Comparison of ENCODE assay signal across 8 mouse cellular contexts in genomic region chr19:10040866-10041387, GRCm38 (mm10). TPM values are rescaled to one million over a fixed set of nuclear protein-coding genes. Genes with fewer than 3 reads are reported as not detected.
DNase-seq lines count a peak whose midpoint lies in the region; ATAC-seq and TF ChIP-seq lines count a peak whose summit lies in the region.

No protein-coding gene starts in this region.

- H3K27ac ChIP-seq in testis, adult 2 months (ENCODE audit: control insufficient read depth, insufficient read depth, low read depth, low read length): no peak overlapping the region
- H3K27ac ChIP-seq in limb, embryonic 11.5 days (replicated peaks; ENCODE audit: low read depth, low read length): no peak overlapping the region
- H3K27ac ChIP-seq in stomach, embryonic 15.5 days: peak overlapping the region; percentile 55

- H3K4me1 ChIP-seq in testis, adult 2 months (ENCODE audit: control insufficient read depth, insufficient read depth, low read length): peaks cover 6% of the 10 kb centered on the region
- H3K4me1 ChIP-seq in limb, embryonic 11.5 days (ENCODE audit: control insufficient read depth, insufficient read depth, low read length): peaks cover 6% of the 10 kb centered on the region
- H3K4me1 ChIP-seq in stomach, embryonic 15.5 days: peaks cover 28% of the 10 kb centered on the region

- no peak for TF ChIP-seq CTCF in testis, adult 2 months (IDR thresholded peaks at IDR 0.05; ENCODE audit: control insufficient read depth, insufficient read depth, insufficient replicate concordance, low read depth, low read length)

- no peak for TF ChIP-seq POLR2A in testis, adult 2 months (IDR thresholded peaks at IDR 0.05; ENCODE audit: control insufficient read depth, low read depth, low read length)

- no peak for ATAC-seq in limb, embryonic 11.5 days (ENCODE audit: insufficient number of reproducible peaks, low FRiP score, low TSS enrichment, low read depth)
- no peak for ATAC-seq in stomach, embryonic 15.5 days (ENCODE audit: insufficient read depth, low FRiP score, low read depth)

- H3K27me3 ChIP-seq in testis, adult 2 months (ENCODE audit: control insufficient read depth, insufficient read depth, low read length): no peaks in the 10 kb centered on the region
- H3K27me3 ChIP-seq in limb, embryonic 11.5 days (ENCODE audit: control insufficient read depth, insufficient read depth, low read length): no peaks in the 10 kb centered on the region
- H3K27me3 ChIP-seq in stomach, embryonic 15.5 days (replicated peaks): no peaks in the 10 kb centered on the region

- 7% methylated on average over 17 of the region's 20 CpGs for WGBS in limb, embryonic 11.5 days
- 8% methylated on average over 20 of the region's 20 CpGs for WGBS in stomach, embryonic 15.5 days

- H3K4me3 ChIP-seq in testis, adult 2 months (ENCODE audit: control insufficient read depth, low read depth, low read length): peak overlapping the region; percentile 81; the same call in 1 of the 2 replicates
- H3K4me3 ChIP-seq in limb, embryonic 11.5 days (ENCODE audit: low read depth, low read length): peak overlapping the region; percentile 60
- peak overlapping the region; percentile 74 for H3K4me3 ChIP-seq in stomach, embryonic 15.5 days (replicated peaks)

- H3K36me3 ChIP-seq in testis, adult 2 months (ENCODE audit: control insufficient read depth, insufficient read depth, low read length): no peaks in the 10 kb centered on the region
- no peaks in the 10 kb centered on the region for H3K36me3 ChIP-seq in limb, embryonic 11.5 days (ENCODE audit: control insufficient read depth, insufficient read depth, low read length)
- H3K36me3 ChIP-seq in stomach, embryonic 15.5 days: no peaks in the 10 kb centered on the region

- H3K9me3 ChIP-seq in limb, embryonic 11.5 days (ENCODE audit: control insufficient read depth, low read length): no peaks in the 10 kb centered on the region
- H3K9me3 ChIP-seq in stomach, embryonic 15.5 days: no peaks in the 10 kb centered on the region

- DNase-seq in embryo, embryonic 10 days (ENCODE audit: low spot score): peak; percentile 19
- DNase-seq in embryo, embryonic 11 days: no peak
- DNase-seq in testis, postnatal 14 days (ENCODE audit: low spot score): no peak
- DNase-seq in limb, embryonic 11.5 days (ENCODE audit: low spot score): no peak
- no peak for DNase-seq in natural killer cell, adult 2 months (ENCODE audit: low spot score in 2 of 2)
- DNase-seq in right cerebral cortex, postnatal 4 days: no peak

- H3K9ac ChIP-seq in limb, embryonic 11.5 days (ENCODE audit: low read length): peak overlapping the region; percentile 68
- 0 out of 2 replicates have a peak overlapping the region, but pooled peaks have one; percentile 53 for H3K9ac ChIP-seq in stomach, embryonic 15.5 days

- H3K4me2 ChIP-seq in limb, embryonic 11.5 days (ENCODE audit: low read depth, severe bottlenecking): peak overlapping the region; percentile 100
- peak overlapping the region; percentile 98 for H3K4me2 ChIP-seq in stomach, embryonic 15.5 days

RNA-seq across cellular contexts. Expression of gene Fads3, which starts 0.4 kb away (rescaled TPM):
- 7.6 and 12.0 TPM in 2 replicates for polyA plus RNA-seq in testis, adult 2 months (2012; rRNA removed)
- 2.3 and 3.3 TPM in 2 replicates for polyA plus RNA-seq in limb, embryonic 11.5 days (2014; fragmentation: Nextera tagmentation; extraction: Ambion mirVana)
- 17.2 and 17.6 TPM in 2 replicates for polyA plus RNA-seq in stomach, embryonic 15.5 days (2015; fragmentation: Nextera tagmentation; extraction: Ambion mirVana)

RNA-seq across cellular contexts. Expression of gene Rab3il1, which starts 39.5 kb away (rescaled TPM):
- 362 and 384 TPM in 2 replicates for polyA plus RNA-seq in testis, adult 2 months (2012; rRNA removed)
- 39.8 and 44.5 TPM in 2 replicates for polyA plus RNA-seq in limb, embryonic 11.5 days (2014; fragmentation: Nextera tagmentation; extraction: Ambion mirVana)
- polyA plus RNA-seq in stomach, embryonic 15.5 days (2015; fragmentation: Nextera tagmentation; extraction: Ambion mirVana): 29.8 and 40.7 TPM in 2 replicates

RNA-seq across cellular contexts. Expression of gene Best1, which starts 39.5 kb away (rescaled TPM):
- 339 and 362 TPM in 2 replicates for polyA plus RNA-seq in testis, adult 2 months (2012; rRNA removed)
- polyA plus RNA-seq in limb, embryonic 11.5 days (2014; fragmentation: Nextera tagmentation; extraction: Ambion mirVana): 1.9 and 2.4 TPM in 2 replicates
- polyA plus RNA-seq in stomach, embryonic 15.5 days (2015; fragmentation: Nextera tagmentation; extraction: Ambion mirVana): 0.80 TPM in 2 replicates

Comparison
In these comparisons a context has a peak if more than half of its experiments do, and no peak if none do; other contexts are left out.
1. RNA of gene Best1, which starts 39.5 kb away (polyA plus RNA-seq): 339 to 362 TPM in testis, adult 2 months; 1.9 to 2.4 TPM in limb, embryonic 11.5 days and 0.80 TPM in stomach, embryonic 15.5 days; every median in the first group is over 10 times any median in the second.
2. Peak in every context shown above with its lines, with median percentiles within 50 percentile points of each other: H3K4me3 ChIP-seq.